ENCODE assay signal across 8 mouse cellular contexts in genomic region chr9:117251521-117252368, GRCm38 (mm10).
DNase-seq lines count a peak whose midpoint lies in the region; ATAC-seq and TF ChIP-seq lines count a peak whose summit lies in the region.

No protein-coding gene starts in this region.

- H3K4me2 ChIP-seq in kidney, embryonic 15.5 days = peak overlapping the region; percentile 66
- H3K4me2 ChIP-seq in lung, postnatal 0 days (replicated peaks; ENCODE audit: low read depth, low read length) = peak overlapping the region; percentile 72
- peak overlapping the region; percentile 67 for H3K4me2 ChIP-seq in stomach, embryonic 16.5 days (ENCODE audit: low read depth, low read length)

- no peaks in the 10 kb centered on the region for H3K27me3 ChIP-seq in kidney, embryonic 15.5 days
- no peaks in the 10 kb centered on the region for H3K27me3 ChIP-seq in lung, postnatal 0 days (replicated peaks; ENCODE audit: insufficient read depth, low read length)
- no peaks in the 10 kb centered on the region for H3K27me3 ChIP-seq in stomach, embryonic 16.5 days (ENCODE audit: control insufficient read depth, insufficient read depth, low read length)

- no peak for TF ChIP-seq EP300 in lung, postnatal 0 days (IDR thresholded peaks at IDR 0.05)

- H3K36me3 ChIP-seq in kidney, embryonic 15.5 days = no peaks in the 10 kb centered on the region
- H3K36me3 ChIP-seq in lung, postnatal 0 days (ENCODE audit: insufficient read depth, low read length) = no peaks in the 10 kb centered on the region
- H3K36me3 ChIP-seq in stomach, embryonic 16.5 days (ENCODE audit: control insufficient read depth, insufficient read depth, low read length) = no peaks in the 10 kb centered on the region

- H3K4me1 ChIP-seq in kidney, embryonic 15.5 days = peaks cover 57% of the 10 kb centered on the region
- H3K4me1 ChIP-seq in lung, postnatal 0 days (ENCODE audit: insufficient read depth, low read depth, low read length) = peaks cover 7% of the 10 kb centered on the region; the same call in 1 of the 2 replicates
- peaks cover 19% of the 10 kb centered on the region for H3K4me1 ChIP-seq in stomach, embryonic 16.5 days (ENCODE audit: control insufficient read depth, insufficient read depth, low read length)

- H3K9me3 ChIP-seq in kidney, embryonic 15.5 days (replicated peaks) = no peaks in the 10 kb centered on the region
- H3K9me3 ChIP-seq in lung, postnatal 0 days (ENCODE audit: low read length) = no peaks in the 10 kb centered on the region
- no peaks in the 10 kb centered on the region for H3K9me3 ChIP-seq in stomach, embryonic 16.5 days (replicated peaks; ENCODE audit: control insufficient read depth, low read length)

- peak overlapping the region; percentile 92 for H3K27ac ChIP-seq in kidney, embryonic 15.5 days
- H3K27ac ChIP-seq in lung, postnatal 0 days (ENCODE audit: low read length) = peak overlapping the region; percentile 85
- H3K27ac ChIP-seq in stomach, embryonic 16.5 days (ENCODE audit: low read length) = peak overlapping the region; percentile 89

- TF ChIP-seq CTCF in lung, postnatal 0 days (IDR thresholded peaks at IDR 0.05) = peak; percentile 14; the same call in 1 of the 2 replicates

- H3K4me3 ChIP-seq in kidney, embryonic 15.5 days (replicated peaks) = peak overlapping the region; percentile 69
- H3K4me3 ChIP-seq in lung, postnatal 0 days (ENCODE audit: low read depth, low read length) = peak overlapping the region; percentile 72
- H3K4me3 ChIP-seq in stomach, embryonic 16.5 days (replicated peaks; ENCODE audit: low read length) = peak overlapping the region; percentile 60

- DNase-seq in right cerebral cortex, adult 2 months (ENCODE audit: low spot score in 2 of 2) = peak; percentile 10 to 25
- no peak for DNase-seq in right cerebral cortex, postnatal 14 days
- DNase-seq in cerebellum, postnatal 10 days = peak; percentile 64 to 70
- DNase-seq in lung, postnatal 0 days (ENCODE audit: low spot score) = peak; percentile 72
- no peak for DNase-seq in thymus, postnatal 0 days (ENCODE audit: low spot score)

- peak overlapping the region; percentile 70 for H3K9ac ChIP-seq in kidney, embryonic 15.5 days
- peak overlapping the region; percentile 76 for H3K9ac ChIP-seq in lung, postnatal 0 days (replicated peaks; ENCODE audit: low read depth)
- H3K9ac ChIP-seq in stomach, embryonic 16.5 days (ENCODE audit: low read length) = peak overlapping the region; percentile 74

- ATAC-seq in granulocyte monocyte progenitor cell, adult 5-6 weeks (replicated peaks; ENCODE audit: poor library complexity, severe bottlenecking) = peak; percentile 28
- ATAC-seq in kidney, embryonic 15.5 days (replicated peaks; ENCODE audit: low FRiP score) = peak; percentile 40; the same call in 1 of the 2 replicates
- ATAC-seq in lung, postnatal 0 days = peak; percentile 67
- ATAC-seq in stomach, embryonic 16.5 days (ENCODE audit: insufficient read depth, low FRiP score) = peak; percentile 51; the same call in 1 of the 2 replicates

- WGBS in kidney, embryonic 15.5 days = under 1% methylated on average over 29 of the region's 29 CpGs
- WGBS in lung, postnatal 0 days = under 1% methylated on average over 29 of the region's 29 CpGs
- WGBS in stomach, embryonic 16.5 days = under 1% methylated on average over 29 of the region's 29 CpGs

Comparison
In these comparisons a context has a peak if more than half of its experiments do, and no peak if none do; other contexts are left out.
1. DNase-seq: peak in right cerebral cortex, adult 2 months (2 of 2), cerebellum, postnatal 10 days (2 of 2) and lung, postnatal 0 days (single experiment); none in right cerebral cortex, postnatal 14 days (single experiment) and thymus, postnatal 0 days (single experiment).
2. Peak in every context shown above with its lines, with median percentiles within 50 percentile points of each other: ATAC-seq, H3K27ac ChIP-seq, H3K4me2 ChIP-seq, H3K4me3 ChIP-seq and H3K9ac ChIP-seq.